Mouse (Mus musculus): ENCODE results near the gene 4933425L06Rik. TPM values are rescaled to one million over a fixed set of nuclear protein-coding genes. Genes with fewer than 3 reads are reported as not detected.

Gene 4933425L06Rik
- polyA plus RNA-seq (2016; fragmentation: Nextera tagmentation; extraction: Ambion mirVana): not detected in 2 replicates

- Histone ChIP-seq H3K9ac (no peak within 1 kb of the TSS), H3K9me3 (replicated peaks) (no peaks in the 10 kb centered on the region), H3K27ac (ENCODE audit: poor library complexity, severe bottlenecking) (no peak within 1 kb of the TSS), H3K4me1 (replicated peaks) (no peaks in the 10 kb centered on the region), H3K36me3 (no peaks in the 10 kb centered on the region), H3K4me2 (no peak within 1 kb of the TSS), H3K4me3 (no peak within 1 kb of the TSS), H3K27me3 (replicated peaks) (no peaks in the 10 kb centered on the region)
- ATAC-seq (ENCODE audit: insufficient number of reproducible peaks, low FRiP score): no peak
- 79% methylated on average over 10 of the region's 10 CpGs for WGBS
Observed at GRCm38 (mm10) chr13:105081862-105082261, at the start of gene 4933425L06Rik. 4933425L06Rik (plus strand) TSS chr13:105082122.

- H3K4me1 ChIP-seq (replicated peaks): no peaks in the 10 kb centered on the region
- H3K36me3 ChIP-seq: no peaks in the 10 kb centered on the region
- no peak overlapping the region for H3K9ac ChIP-seq
- WGBS: 82% methylated on average over 12 of the region's 12 CpGs
- H3K27ac ChIP-seq (ENCODE audit: poor library complexity, severe bottlenecking): no peak overlapping the region
- H3K4me2 ChIP-seq: no peak overlapping the region
- ATAC-seq (ENCODE audit: insufficient number of reproducible peaks, low FRiP score): no peak
- H3K4me3 ChIP-seq: no peak overlapping the region
- no peaks in the 10 kb centered on the region for H3K27me3 ChIP-seq (replicated peaks)
- H3K9me3 ChIP-seq (replicated peaks): no peaks in the 10 kb centered on the region
Observed at GRCm38 (mm10) chr13:105037816-105038215, 44.1 kb upstream of the 4933425L06Rik start.

- H3K9ac ChIP-seq: no peak overlapping the region
- H3K27ac ChIP-seq (ENCODE audit: poor library complexity, severe bottlenecking): no peak overlapping the region
- ATAC-seq (ENCODE audit: insufficient number of reproducible peaks, low FRiP score): no peak
- no peak overlapping the region for H3K4me3 ChIP-seq
- no peaks in the 10 kb centered on the region for H3K4me1 ChIP-seq (replicated peaks)
- H3K27me3 ChIP-seq (replicated peaks): no peaks in the 10 kb centered on the region
- H3K9me3 ChIP-seq (replicated peaks): no peaks in the 10 kb centered on the region
- H3K36me3 ChIP-seq: no peaks in the 10 kb centered on the region
- H3K4me2 ChIP-seq: no peak overlapping the region
- WGBS: 77% methylated on average over 5 of the region's 5 CpGs
Observed at GRCm38 (mm10) chr13:105038334-105038733, 43.6 kb upstream of the 4933425L06Rik start.

- WGBS: 60% methylated on average over 3 of the region's 3 CpGs
- H3K4me2 ChIP-seq: no peak overlapping the region
- no peak for ATAC-seq (ENCODE audit: insufficient number of reproducible peaks, low FRiP score)
- H3K9ac ChIP-seq: no peak overlapping the region
- H3K4me3 ChIP-seq: no peak overlapping the region
- no peaks in the 10 kb centered on the region for H3K9me3 ChIP-seq (replicated peaks)
- H3K27ac ChIP-seq (ENCODE audit: poor library complexity, severe bottlenecking): no peak overlapping the region
- H3K36me3 ChIP-seq: no peaks in the 10 kb centered on the region
- H3K4me1 ChIP-seq (replicated peaks): peaks cover 10% of the 10 kb centered on the region; the same call in 1 of the 2 replicates
- H3K27me3 ChIP-seq (replicated peaks): no peaks in the 10 kb centered on the region
Observed at GRCm38 (mm10) chr13:105043882-105044281, 38.0 kb upstream of the 4933425L06Rik start.

GRCm38 (mm10) chr13:105047377-105047776, 34.5 kb upstream of the 4933425L06Rik start:
- no peaks in the 10 kb centered on the region for H3K9me3 ChIP-seq (replicated peaks)
- H3K27ac ChIP-seq (ENCODE audit: poor library complexity, severe bottlenecking): no peak overlapping the region
- peak overlapping the region; percentile 33 for H3K4me2 ChIP-seq
- no peaks in the 10 kb centered on the region for H3K36me3 ChIP-seq
- peaks cover 14% of the 10 kb centered on the region; the same call in 1 of the 2 replicates for H3K4me1 ChIP-seq (replicated peaks)
- H3K9ac ChIP-seq: no peak overlapping the region
- H3K4me3 ChIP-seq: no peak overlapping the region
- ATAC-seq (ENCODE audit: insufficient number of reproducible peaks, low FRiP score): peak; percentile 56; the same call in 1 of the 2 replicates
- 39% methylated on average over 9 of the region's 9 CpGs for WGBS
- no peaks in the 10 kb centered on the region for H3K27me3 ChIP-seq (replicated peaks)

GRCm38 (mm10) chr13:105048662-105049061, 33.3 kb upstream of the 4933425L06Rik start:
- H3K4me2 ChIP-seq: no peak overlapping the region
- WGBS: 39% methylated on average over 8 of the region's 8 CpGs
- no peak overlapping the region for H3K9ac ChIP-seq
- H3K4me1 ChIP-seq (replicated peaks): peaks cover 21% of the 10 kb centered on the region
- no peaks in the 10 kb centered on the region for H3K36me3 ChIP-seq
- no peak overlapping the region for H3K4me3 ChIP-seq
- peak; percentile 83 for ATAC-seq (ENCODE audit: insufficient number of reproducible peaks, low FRiP score)
- H3K27ac ChIP-seq (ENCODE audit: poor library complexity, severe bottlenecking): no peak overlapping the region
- no peaks in the 10 kb centered on the region for H3K9me3 ChIP-seq (replicated peaks)
- H3K27me3 ChIP-seq (replicated peaks): no peaks in the 10 kb centered on the region

- no peak overlapping the region for H3K4me3 ChIP-seq
- H3K9ac ChIP-seq: no peak overlapping the region
- H3K4me2 ChIP-seq: 0 out of 2 replicates have a peak overlapping the region, but pooled peaks have one; percentile 13
- H3K4me1 ChIP-seq (replicated peaks): peaks cover 21% of the 10 kb centered on the region
- no peaks in the 10 kb centered on the region for H3K9me3 ChIP-seq (replicated peaks)
- H3K27ac ChIP-seq (ENCODE audit: poor library complexity, severe bottlenecking): no peak overlapping the region
- WGBS: 32% methylated on average over 6 of the region's 6 CpGs
- H3K36me3 ChIP-seq: no peaks in the 10 kb centered on the region
- H3K27me3 ChIP-seq (replicated peaks): no peaks in the 10 kb centered on the region
- no peak for ATAC-seq (ENCODE audit: insufficient number of reproducible peaks, low FRiP score)
Observed at GRCm38 (mm10) chr13:105051432-105051831, 30.5 kb upstream of the 4933425L06Rik start.

GRCm38 (mm10) chr13:105053618-105054017, 28.3 kb upstream of the 4933425L06Rik start:
- peak overlapping the region; percentile 81; the same call in 1 of the 2 replicates for H3K27ac ChIP-seq (ENCODE audit: poor library complexity, severe bottlenecking)
- H3K9ac ChIP-seq: peak overlapping the region; percentile 81
- no peaks in the 10 kb centered on the region for H3K9me3 ChIP-seq (replicated peaks)
- peak overlapping the region; percentile 75 for H3K4me3 ChIP-seq
- 1% methylated on average over 12 of the region's 12 CpGs for WGBS
- H3K27me3 ChIP-seq (replicated peaks): no peaks in the 10 kb centered on the region
- H3K4me2 ChIP-seq: peak overlapping the region; percentile 86
- peaks cover 12% of the 10 kb centered on the region for H3K4me1 ChIP-seq (replicated peaks)
- H3K36me3 ChIP-seq: no peaks in the 10 kb centered on the region
- ATAC-seq (ENCODE audit: insufficient number of reproducible peaks, low FRiP score): 0 out of 2 replicates have a peak, but pooled peaks have one; percentile 16

GRCm38 (mm10) chr13:105054181-105054940, 27.6 kb upstream of the 4933425L06Rik start, which contains the start of gene Rgs7bp:
Rgs7bp (minus strand) TSS chr13:105054930.
- WGBS: under 1% methylated on average over 74 of the region's 75 CpGs
- no peaks in the 10 kb centered on the region for H3K9me3 ChIP-seq (replicated peaks)
- H3K27ac ChIP-seq (ENCODE audit: poor library complexity, severe bottlenecking): peak within 1 kb of the TSS; percentile 81
- H3K4me3 ChIP-seq: peak within 1 kb of the TSS; percentile 75
- peak; percentile 84 for ATAC-seq (ENCODE audit: insufficient number of reproducible peaks, low FRiP score)
- H3K27me3 ChIP-seq (replicated peaks): no peaks in the 10 kb centered on the region
- H3K36me3 ChIP-seq: no peaks in the 10 kb centered on the region
- H3K4me2 ChIP-seq: peak within 1 kb of the TSS; percentile 86
- peak within 1 kb of the TSS; percentile 81 for H3K9ac ChIP-seq
- H3K4me1 ChIP-seq (replicated peaks): peaks cover 12% of the 10 kb centered on the region

- peaks cover 12% of the 10 kb centered on the region for H3K4me1 ChIP-seq (replicated peaks)
- H3K4me3 ChIP-seq: peak overlapping the region; percentile 75
- no peaks in the 10 kb centered on the region for H3K36me3 ChIP-seq
- H3K4me2 ChIP-seq: peak overlapping the region; percentile 86
- H3K9me3 ChIP-seq (replicated peaks): no peaks in the 10 kb centered on the region
- ATAC-seq (ENCODE audit: insufficient number of reproducible peaks, low FRiP score): 0 out of 2 replicates have a peak, but pooled peaks have one; percentile 34
- WGBS: 2% methylated on average over 8 of the region's 8 CpGs
- H3K27ac ChIP-seq (ENCODE audit: poor library complexity, severe bottlenecking): peak overlapping the region; percentile 81
- H3K9ac ChIP-seq: peak overlapping the region; percentile 81; the same call in 1 of the 2 replicates
- no peaks in the 10 kb centered on the region for H3K27me3 ChIP-seq (replicated peaks)
Observed at GRCm38 (mm10) chr13:105054941-105055309, 27.0 kb upstream of the 4933425L06Rik start.

- Histone ChIP-seq H3K27ac (ENCODE audit: poor library complexity, severe bottlenecking) (peak overlapping the region; percentile 81; the same call in 1 of the 2 replicates), H3K27me3 (replicated peaks) (no peaks in the 10 kb centered on the region), H3K9me3 (replicated peaks) (no peaks in the 10 kb centered on the region), H3K36me3 (no peaks in the 10 kb centered on the region), H3K9ac (no peak overlapping the region; the same call in 1 of the 2 replicates), H3K4me2 (peak overlapping the region; percentile 86), H3K4me1 (replicated peaks) (peaks cover 12% of the 10 kb centered on the region), H3K4me3 (peak overlapping the region; percentile 75)
- ATAC-seq (ENCODE audit: insufficient number of reproducible peaks, low FRiP score): no peak; the same call in 1 of the 2 replicates
- 12% methylated on average over 5 of the region's 5 CpGs for WGBS
Observed at GRCm38 (mm10) chr13:105055374-105055773, 26.5 kb upstream of the 4933425L06Rik start.
